Mouse (Mus musculus) MEL (cell line): ENCODE data around the gene Ostm1.

Experiments used
- CTCF ChIP-seq, 3 experiments: IDR thresholded peaks in 2 of 3; conservative IDR thresholded peaks in 1 of 3; 2 replicates each; pipeline ENCODE4 v1.5.1; 2011 to 2012; ENCODE audit warnings: low read length in 3 of 3, low read depth in 2 of 3, mild to moderate bottlenecking in 2 of 3, improper control_type of control experiment in 1 of 3, inconsistent platforms in 1 of 3, mixed read lengths in 1 of 3, moderate library complexity in 1 of 3; ENCODE audit not compliant: control insufficient read depth in 1 of 3, insufficient read depth in 1 of 3, poor library complexity in 1 of 3, severe bottlenecking in 1 of 3
- EP300 ChIP-seq, 2 experiments: IDR thresholded peaks; 2 replicates each; pipeline ENCODE4 v1.6.1; 2011; ENCODE audit warnings: improper control_type of control experiment in 2 of 2, low read length in 2 of 2, low read depth in 1 of 2, mild to moderate bottlenecking in 1 of 2
- ETS1 ChIP-seq: IDR thresholded peaks from 2 replicates; pipeline ENCODE4 v1.6.1; 2012; ENCODE audit warnings: low read depth, mild to moderate bottlenecking, inconsistent platforms, low read length, improper control_type of control experiment, moderate library complexity
- MAFK ChIP-seq: IDR thresholded peaks from 2 replicates; pipeline ENCODE4 v1.6.1; 2011; ENCODE audit warnings: low read depth, mild to moderate bottlenecking, low read length, improper control_type of control experiment, borderline replicate concordance
- MYC ChIP-seq: IDR thresholded peaks from 2 replicates; pipeline ENCODE4 v1.6.1; 2011; ENCODE audit warnings: low read depth, mild to moderate bottlenecking, low read length, improper control_type of control experiment, moderate library complexity
- POLR2A ChIP-seq, 2 experiments: IDR thresholded peaks; 2 replicates each; pipeline ENCODE4 v1.6.1; 2011 to 2012; ENCODE audit warnings: low read length in 2 of 2, mild to moderate bottlenecking in 2 of 2, control low read depth in 1 of 2, improper control_type of control experiment in 1 of 2, low read depth in 1 of 2, moderate library complexity in 1 of 2; ENCODE audit not compliant: control insufficient read depth in 1 of 2, insufficient read depth in 1 of 2, poor library complexity in 1 of 2
- TAL1 ChIP-seq: IDR thresholded peaks from 2 replicates; pipeline ENCODE4 v1.6.1; 2012; ENCODE audit warnings: mild to moderate bottlenecking, inconsistent platforms, low read length, moderate library complexity, mixed read lengths

DNA sequence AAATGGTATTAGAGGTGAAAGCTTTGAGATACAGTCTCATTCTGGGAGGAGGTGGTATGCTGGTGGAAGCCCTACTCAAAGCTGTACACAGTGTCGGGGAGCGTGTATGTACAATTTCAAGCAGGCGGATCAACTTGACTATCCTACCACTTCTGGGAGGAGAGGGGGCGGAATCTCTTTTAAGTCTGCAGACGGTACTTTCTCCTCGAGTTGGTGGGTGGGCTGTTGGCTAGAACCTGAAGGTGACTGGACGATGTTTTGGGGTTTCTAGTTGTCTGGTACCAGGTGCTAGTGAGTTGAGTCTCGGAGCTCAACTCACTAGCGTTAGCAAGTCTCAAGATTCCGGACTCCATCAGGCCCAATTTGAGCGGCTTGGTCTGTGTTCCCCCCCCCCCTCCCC is 51.4 kb downstream of the Ostm1 start:
- TF ChIP-seq TAL1 (no peak), EP300 (IDR thresholded peaks at IDR 0.05; ENCODE audit: low read depth in 1 of 2, low read length in 2 of 2) (no peak), ETS1 (no peak), CTCF (IDR thresholded peaks at IDR 0.05 in 2 of 3, conservative IDR thresholded peaks at IDR 0.05 in 1 of 3; ENCODE audit: control insufficient read depth in 1 of 3, insufficient read depth in 1 of 3, low read depth in 2 of 3, low read length in 3 of 3, poor library complexity in 1 of 3, severe bottlenecking in 1 of 3) (no peak), POLR2A (IDR thresholded peaks at IDR 0.05; ENCODE audit: control insufficient read depth in 1 of 2, insufficient read depth in 1 of 2, low read depth in 1 of 2, low read length in 2 of 2, poor library complexity in 1 of 2) (no peak), MAFK (no peak), MYC (no peak)
